Mouse (Mus musculus): ENCODE measurements around the gene Ugt1a10. TPM values are rescaled to one million over a fixed set of nuclear protein-coding genes. Genes with fewer than 3 reads are reported as not detected.

Gene Ugt1a10
- polyA plus RNA-seq (2014; fragmentation: Illumina TruSeq; extraction: RNeasy Lipid Tissue Mini Kit (QIAGEN cat#74804); ENCODE audit: low read depth, low replicate concordance): 61.8 TPM

GRCm38 (mm10) chr1:88055088-88055487 lies at the start of gene Ugt1a10:
Gene Ugt1a10 (plus strand): TSS chr1:88055388.

GRCm38 (mm10) chr1:88008211-88008697 lies 46.9 kb upstream of the Ugt1a10 start, which contains the start of gene Usp40:
Gene Usp40 (minus strand): TSS chr1:88008551.

GRCm38 (mm10) chr1:88070495-88070894 lies 15.3 kb downstream of the Ugt1a10 start, which contains the start of gene Ugt1a9:
Gene Ugt1a9 (plus strand): TSS chr1:88070800.

GRCm38 (mm10) chr1:88087513-88087912 lies 32.3 kb downstream of the Ugt1a10 start, which contains the start of gene Ugt1a8:
Gene Ugt1a8 (plus strand): TSS chr1:88087813.

GRCm38 (mm10) chr1:88094941-88095492 lies 39.8 kb downstream of the Ugt1a10 start, which contains the start of gene Ugt1a7c:
Gene Ugt1a7c (plus strand): TSS chr1:88095062.

GRCm38 (mm10) chr1:88103019-88103418 lies 47.8 kb downstream of the Ugt1a10 start, which contains the start of gene Ugt1a6b:
Gene Ugt1a6b (plus strand): TSS chr1:88103252.

GRCm38 (mm10) chr1:88134457-88135011 lies 79.3 kb downstream of the Ugt1a10 start, which contains the start of gene Ugt1a6a:
Gene Ugt1a6a (plus strand): TSS chr1:88134809.

GRCm38 (mm10) chr1:88165711-88166110 lies 110.5 kb downstream of the Ugt1a10 start, which contains the start of gene Ugt1a5:
Gene Ugt1a5 (plus strand): TSS chr1:88166012.

GRCm38 (mm10) chr1:88200456-88200855 lies 145.3 kb downstream of the Ugt1a10 start, which contains the start of gene Ugt1a2:
Gene Ugt1a2 (plus strand): TSS chr1:88200601.

GRCm38 (mm10) chr1:88205294-88205922 lies 150.2 kb downstream of the Ugt1a10 start, which contains the start of gene Dnajb3:
Gene Dnajb3 (minus strand): TSS chr1:88205782.

GRCm38 (mm10) chr1:88211812-88212211 lies 156.6 kb downstream of the Ugt1a10 start, which contains the start of gene Ugt1a1:
Gene Ugt1a1 (plus strand): TSS chr1:88211959.

GRCm38 (mm10) chr1:88226670-88227379 lies 171.6 kb downstream of the Ugt1a10 start, which contains the start of gene Mroh2a:
Gene Mroh2a (plus strand): TSS chr1:88226986.

Other genes with a start within 250 kb of the Ugt1a10 start
- 45.4 TPM for gene Dgkd, start 202.1 kb upstream of the Ugt1a10 start, polyA plus RNA-seq (2014; fragmentation: Illumina TruSeq; extraction: RNeasy Lipid Tissue Mini Kit (QIAGEN cat#74804); ENCODE audit: low read depth, low replicate concordance)
- 33.3 TPM for gene Usp40, start 46.8 kb upstream of the Ugt1a10 start, polyA plus RNA-seq (2014; fragmentation: Illumina TruSeq; extraction: RNeasy Lipid Tissue Mini Kit (QIAGEN cat#74804); ENCODE audit: low read depth, low replicate concordance)
- 2.7 TPM for gene Ugt1a9, start 15.4 kb downstream of the Ugt1a10 start, polyA plus RNA-seq (2014; fragmentation: Illumina TruSeq; extraction: RNeasy Lipid Tissue Mini Kit (QIAGEN cat#74804); ENCODE audit: low read depth, low replicate concordance)
- not detected for gene Ugt1a8, start 32.4 kb downstream of the Ugt1a10 start, polyA plus RNA-seq (2014; fragmentation: Illumina TruSeq; extraction: RNeasy Lipid Tissue Mini Kit (QIAGEN cat#74804); ENCODE audit: low read depth, low replicate concordance)
- 433 TPM for gene Ugt1a7c, start 39.7 kb downstream of the Ugt1a10 start, polyA plus RNA-seq (2014; fragmentation: Illumina TruSeq; extraction: RNeasy Lipid Tissue Mini Kit (QIAGEN cat#74804); ENCODE audit: low read depth, low replicate concordance)
- 0.81 TPM for gene Ugt1a6b, start 47.9 kb downstream of the Ugt1a10 start, polyA plus RNA-seq (2014; fragmentation: Illumina TruSeq; extraction: RNeasy Lipid Tissue Mini Kit (QIAGEN cat#74804); ENCODE audit: low read depth, low replicate concordance)
- 17.1 TPM for gene Ugt1a6a, start 79.4 kb downstream of the Ugt1a10 start, polyA plus RNA-seq (2014; fragmentation: Illumina TruSeq; extraction: RNeasy Lipid Tissue Mini Kit (QIAGEN cat#74804); ENCODE audit: low read depth, low replicate concordance)
- gene Ugt1a5, start 110.6 kb downstream of the Ugt1a10 start, polyA plus RNA-seq (2014; fragmentation: Illumina TruSeq; extraction: RNeasy Lipid Tissue Mini Kit (QIAGEN cat#74804); ENCODE audit: low read depth, low replicate concordance): 0.24 TPM
- gene Ugt1a2, start 145.2 kb downstream of the Ugt1a10 start, polyA plus RNA-seq (2014; fragmentation: Illumina TruSeq; extraction: RNeasy Lipid Tissue Mini Kit (QIAGEN cat#74804); ENCODE audit: low read depth, low replicate concordance): 1,708 TPM
- gene Dnajb3, start 150.4 kb downstream of the Ugt1a10 start, polyA plus RNA-seq (2014; fragmentation: Illumina TruSeq; extraction: RNeasy Lipid Tissue Mini Kit (QIAGEN cat#74804); ENCODE audit: low read depth, low replicate concordance): 2.1 TPM
- gene Ugt1a1, start 156.6 kb downstream of the Ugt1a10 start, polyA plus RNA-seq (2014; fragmentation: Illumina TruSeq; extraction: RNeasy Lipid Tissue Mini Kit (QIAGEN cat#74804); ENCODE audit: low read depth, low replicate concordance): 9.7 TPM
- not detected for gene Mroh2a, start 171.6 kb downstream of the Ugt1a10 start, polyA plus RNA-seq (2014; fragmentation: Illumina TruSeq; extraction: RNeasy Lipid Tissue Mini Kit (QIAGEN cat#74804); ENCODE audit: low read depth, low replicate concordance)
- 10.4 TPM for gene Hjurp, start 222.2 kb downstream of the Ugt1a10 start, polyA plus RNA-seq (2014; fragmentation: Illumina TruSeq; extraction: RNeasy Lipid Tissue Mini Kit (QIAGEN cat#74804); ENCODE audit: low read depth, low replicate concordance)
- gene Trpm8, start 222.3 kb downstream of the Ugt1a10 start, polyA plus RNA-seq (2014; fragmentation: Illumina TruSeq; extraction: RNeasy Lipid Tissue Mini Kit (QIAGEN cat#74804); ENCODE audit: low read depth, low replicate concordance): not detected